In genomic region chr9:63701258-63701956, GRCm38 (mm10) we compare ENCODE assay signal across 9 mouse cellular contexts. TPM values are rescaled to one million over a fixed set of nuclear protein-coding genes. Genes with fewer than 3 reads are reported as not detected.
DNase-seq lines count a peak whose midpoint lies in the region; ATAC-seq and TF ChIP-seq lines count a peak whose summit lies in the region.
"Had no signal": no experiment of that assay in that cellular context is flagged by ENCODE, and none has a peak within 500 bp of the region (broad histone marks: within the 10 kb centered on the region; RNA-seq: fewer than 3 reads in every experiment).

No protein-coding gene starts in this region.

- no peaks in the 10 kb centered on the region for H3K36me3 ChIP-seq in kidney, postnatal 0 days (ENCODE audit: insufficient read depth, low read length)
- H3K36me3 ChIP-seq in limb, embryonic 10.5 days, result peaks cover 5% of the 10 kb centered on the region

- H3K4me1 ChIP-seq in kidney, postnatal 0 days (replicated peaks; ENCODE audit: insufficient read depth, low read length), result peaks cover 65% of the 10 kb centered on the region
- H3K4me1 ChIP-seq in limb, embryonic 10.5 days, result peaks cover 82% of the 10 kb centered on the region

- 76% methylated on average over 10 of the region's 10 CpGs for WGBS in kidney, postnatal 0 days
- WGBS in limb, embryonic 10.5 days, result 70% methylated on average over 10 of the region's 10 CpGs

- H3K4me2 ChIP-seq in kidney, postnatal 0 days (ENCODE audit: low read length), result no peak overlapping the region

- no peak for ATAC-seq in kidney, postnatal 0 days (replicated peaks; ENCODE audit: low FRiP score, low read depth)

- H3K9me3 ChIP-seq in kidney, postnatal 0 days (replicated peaks; ENCODE audit: low read length), result no peaks in the 10 kb centered on the region
- no peaks in the 10 kb centered on the region for H3K9me3 ChIP-seq in limb, embryonic 10.5 days (replicated peaks)

- no peak overlapping the region for H3K4me3 ChIP-seq in kidney, postnatal 0 days (replicated peaks; ENCODE audit: low read depth, low read length)
- H3K4me3 ChIP-seq in limb, embryonic 10.5 days, result no peak overlapping the region

- no peak overlapping the region for H3K9ac ChIP-seq in kidney, postnatal 0 days (ENCODE audit: low read depth, low read length)

- no peak overlapping the region for H3K27ac ChIP-seq in kidney, postnatal 0 days
- peak overlapping the region; percentile 61; the same call in 1 of the 2 replicates for H3K27ac ChIP-seq in limb, embryonic 10.5 days

- TF ChIP-seq CTCF in kidney, postnatal 0 days (IDR thresholded peaks at IDR 0.05; ENCODE audit: low read depth), result peak; percentile 51

- H3K27me3 ChIP-seq in kidney, postnatal 0 days (ENCODE audit: insufficient read depth, low read length), result no peaks in the 10 kb centered on the region
- no peaks in the 10 kb centered on the region for H3K27me3 ChIP-seq in limb, embryonic 10.5 days (ENCODE audit: low read depth, poor library complexity, severe bottlenecking)

- DNase-seq in kidney, postnatal 0 days (ENCODE audit: low spot score), result no peak
- no peak for DNase-seq in kidney, adult 11 months
- DNase-seq in 3T3-L1 (ENCODE audit: low read depth, low spot score) (peak; percentile 63), NIH3T3 (ENCODE audit: low read depth) (peak; percentile 62)
- no peak for DNase-seq in limb, embryonic 10.5 days (ENCODE audit: low spot score)
- no peak for DNase-seq in kidney, adult 18-20 months
- no peak for DNase-seq in testis, postnatal 10 days (ENCODE audit: low spot score)
- DNase-seq: heart, postnatal 14 days; kidney, postnatal 14 days had no signal

RNA-seq across cellular contexts. Expression of gene Smad3, which starts 56.4 kb away (rescaled TPM):
- 19.2 and 20.0 TPM in 2 replicates for polyA plus RNA-seq in kidney, postnatal 0 days (2015; fragmentation: Nextera tagmentation; extraction: Ambion mirVana)
- polyA plus RNA-seq in limb, embryonic 10.5 days (2016; fragmentation: Nextera tagmentation; extraction: Ambion mirVana), result 27.1 and 27.7 TPM in 2 replicates

Comparison
In these comparisons a context has a peak if more than half of its experiments do, and no peak if none do; other contexts are left out.
1. DNase-seq: peak in 3T3-L1 (single experiment) and NIH3T3 (single experiment); none in kidney, postnatal 0 days (single experiment), kidney, adult 11 months (single experiment), limb, embryonic 10.5 days (single experiment), kidney, adult 18-20 months (single experiment) and testis, postnatal 10 days (single experiment).